Mouse (Mus musculus): ENCODE results near the gene Ostn.

DNA sequence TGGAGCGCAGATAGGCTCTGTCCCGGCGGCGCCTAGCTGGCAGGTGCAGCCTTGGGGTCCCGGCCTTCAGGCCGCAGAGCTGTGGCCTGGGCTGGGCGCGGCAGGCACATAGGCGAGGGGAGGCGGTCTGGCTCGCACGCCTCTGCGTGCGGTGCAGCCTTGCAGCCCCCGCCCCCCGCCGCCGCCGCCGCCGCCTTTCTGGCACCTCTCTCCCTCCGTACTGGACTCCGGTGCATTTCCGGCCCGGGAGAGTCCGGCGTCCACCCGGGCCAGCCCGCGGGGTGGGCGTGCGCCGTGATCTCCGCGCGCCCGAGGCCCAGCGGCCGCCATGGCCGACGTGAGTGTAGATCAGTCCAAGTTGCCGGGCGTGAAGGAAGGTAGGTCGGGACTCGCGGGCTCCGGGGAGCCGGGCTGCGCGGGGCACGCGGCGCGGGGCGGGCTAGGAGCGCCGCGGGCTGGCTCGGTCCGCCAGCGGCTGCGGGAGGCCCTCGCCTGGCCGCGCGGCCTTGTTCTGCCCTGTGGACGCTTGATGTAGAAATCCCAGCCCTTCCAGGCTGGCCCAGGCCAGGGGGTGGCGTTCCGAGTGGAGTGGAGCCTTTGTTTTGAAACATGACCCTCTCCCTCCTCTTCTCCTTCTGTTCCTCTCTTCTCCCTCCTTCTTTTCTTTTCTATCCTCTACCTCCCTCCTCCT, 81.6 kb downstream of the Ostn start, which contains the start of gene Ccdc50:
- TF ChIP-seq POLR2A (IDR thresholded peaks at IDR 0.05; ENCODE audit: insufficient read depth, low read depth, low read length) (peak; percentile 37; the same call in 1 of the 2 replicates), CTCF (IDR thresholded peaks at IDR 0.05; ENCODE audit: insufficient read depth, low read depth, low read length) (no peak)
